Mouse (Mus musculus) small intestine, adult 2 months (tissue): ENCODE data around the gene Ric8b.

ENCODE experiments used
- CTCF ChIP-seq: fragments of 200-500 bp; IDR thresholded peaks from 2 replicates; pipeline ENCODE4 v1.5.1; 2012; ENCODE audit warnings: low read depth, mild to moderate bottlenecking, control low read depth, inconsistent platforms, low read length, moderate library complexity, mixed read lengths; ENCODE audit not compliant: insufficient replicate concordance, insufficient read length; ENCODE audit errors: extremely low read depth
- POLR2A ChIP-seq: fragments of 200-500 bp; IDR thresholded peaks from 2 replicates; pipeline ENCODE4 v1.6.1; 2012; ENCODE audit warnings: low read depth, mild to moderate bottlenecking, control low read depth, inconsistent platforms, low read length, moderate library complexity

DNA sequence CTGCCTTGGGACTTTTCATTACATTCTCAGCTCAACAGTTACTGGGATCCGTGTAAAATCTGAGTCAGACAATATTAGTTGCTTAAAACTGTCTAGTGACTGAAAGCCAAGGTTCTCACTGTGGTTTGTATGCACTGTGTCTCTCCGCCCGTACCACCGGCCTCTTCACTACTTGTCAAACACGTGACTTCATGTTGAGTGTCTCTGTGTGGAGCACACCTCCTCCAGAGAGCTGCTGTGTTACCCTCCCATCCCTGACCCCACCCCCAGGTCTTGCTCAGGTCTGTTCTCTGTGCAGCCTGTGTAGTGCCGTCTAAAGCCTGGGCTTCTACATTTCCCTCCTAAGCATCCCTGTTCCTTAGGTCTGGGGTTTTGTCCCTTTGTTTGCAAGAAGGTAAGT lies 79.0 kb downstream of the Ric8b start:
- no peak for TF ChIP-seq CTCF
- no peak for TF ChIP-seq POLR2A
